Mouse (Mus musculus): ENCODE measurements around the gene Gm29735. TPM values are rescaled to one million over a fixed set of nuclear protein-coding genes. Genes with fewer than 3 reads are reported as not detected.
"Not testable (repeated sequence)": the region's sequence is repeated elsewhere in the genome, so short reads cannot be mapped to it uniquely, and the experiment has no call there.

Gm29735 gene
- polyA plus RNA-seq, 2 experiments = not detected

DNA sequence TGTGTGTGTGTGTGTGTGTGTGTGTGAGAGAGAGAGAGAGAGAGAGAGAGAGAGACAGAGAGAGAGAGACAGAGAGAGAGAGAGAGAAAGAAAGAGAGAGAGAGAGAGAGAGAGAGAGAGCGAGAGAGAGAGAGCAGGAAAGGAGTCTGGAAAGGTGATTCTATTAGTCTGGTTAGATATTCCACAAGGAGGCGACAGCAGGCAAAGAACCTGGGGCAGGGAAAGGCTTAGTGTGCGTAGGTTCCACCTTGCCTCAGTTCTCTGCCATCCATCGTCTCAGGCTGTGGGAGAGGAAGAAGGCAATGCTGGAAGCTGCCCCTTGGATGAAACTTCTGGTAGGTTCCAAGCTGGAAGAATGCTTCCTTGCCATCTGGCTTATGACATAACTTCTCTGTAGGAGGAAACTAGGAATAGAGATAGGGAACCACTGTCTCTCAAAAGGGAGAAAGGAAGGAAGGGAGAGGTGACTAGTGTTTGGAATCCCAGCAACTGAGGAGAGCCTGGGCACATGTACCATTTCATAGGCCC lies 11.4 kb downstream of the Gm29735 start:
- WGBS (ENCODE audit: insufficient replicate concordance) = 37% methylated on average over 4 of the region's 4 CpGs

GRCm38 (mm10) chr7:142144507-142144906 lies 12.4 kb downstream of the Gm29735 start, which contains the start of gene Gm45337:
TSS of gene Gm45337 (minus strand) at chr7:142144607.
- Histone ChIP-seq H3K4me1 (replicated peaks; ENCODE audit: control insufficient read depth in 2 of 2, insufficient read depth in 2 of 2, low read length in 1 of 2) (no peaks in the 10 kb centered on the region), H3K27me3 (ENCODE audit: control insufficient read depth, insufficient read depth, low read length) (no peaks in the 10 kb centered on the region), H3K27ac (no peak within 1 kb of the TSS), H3K36me3 (replicated peaks; ENCODE audit: control insufficient read depth, insufficient read depth, low read depth) (no peaks in the 10 kb centered on the region), H3K4me3 (ENCODE audit: insufficient read depth in 1 of 2, low read depth in 2 of 2, low read length in 2 of 2) (no peak within 1 kb of the TSS), H3K9ac (replicated peaks) (no peak within 1 kb of the TSS), H3K9me3 (ENCODE audit: control insufficient read depth, low read length) (no peaks in the 10 kb centered on the region), H3K4me2 (ENCODE audit: low read depth) (no peak within 1 kb of the TSS)
- DNase-seq (ENCODE audit: low read depth in 3 of 3, low spot score in 3 of 3) = no peak
- WGBS (ENCODE audit: insufficient replicate concordance) = 27% methylated on average over 1 of the region's 1 CpGs
- ATAC-seq (ENCODE audit: insufficient read depth) = no peak
- TF ChIP-seq EP300 (IDR thresholded peaks at IDR 0.05; ENCODE audit: low read depth) = no peak

More for the DNA sequence above, 11.4 kb downstream of the Gm29735 start:
- no peak overlapping the region for H3K4me2 ChIP-seq (ENCODE audit: low read depth)
- no peak overlapping the region for H3K9ac ChIP-seq (replicated peaks)
- H3K27me3 ChIP-seq (ENCODE audit: control insufficient read depth, insufficient read depth, low read length) = no peaks in the 10 kb centered on the region
- DNase-seq (ENCODE audit: low read depth in 3 of 3, low spot score in 3 of 3) = no peak
- no peaks in the 10 kb centered on the region for H3K4me1 ChIP-seq (replicated peaks; ENCODE audit: control insufficient read depth in 2 of 2, insufficient read depth in 2 of 2, low read length in 1 of 2)
- H3K9me3 ChIP-seq (ENCODE audit: control insufficient read depth, low read length) = no peaks in the 10 kb centered on the region
- H3K4me3 ChIP-seq (ENCODE audit: insufficient read depth in 1 of 2, low read depth in 2 of 2, low read length in 2 of 2) = no peak overlapping the region
- no peak overlapping the region for H3K27ac ChIP-seq
- ATAC-seq (ENCODE audit: insufficient read depth) = no peak
- no peaks in the 10 kb centered on the region for H3K36me3 ChIP-seq (replicated peaks; ENCODE audit: control insufficient read depth, insufficient read depth, low read depth)
- TF ChIP-seq CTCF (IDR thresholded peaks at IDR 0.05; ENCODE audit: low read depth) (no peak), EP300 (IDR thresholded peaks at IDR 0.05; ENCODE audit: low read depth) (no peak)

GRCm38 (mm10) chr7:142143506-142144010 lies 13.4 kb downstream of the Gm29735 start:
- not testable (repeated sequence) for DNase-seq (ENCODE audit: low read depth in 3 of 3, low spot score in 3 of 3); ATAC-seq (ENCODE audit: insufficient read depth); H3K9ac ChIP-seq (replicated peaks)

DNA sequence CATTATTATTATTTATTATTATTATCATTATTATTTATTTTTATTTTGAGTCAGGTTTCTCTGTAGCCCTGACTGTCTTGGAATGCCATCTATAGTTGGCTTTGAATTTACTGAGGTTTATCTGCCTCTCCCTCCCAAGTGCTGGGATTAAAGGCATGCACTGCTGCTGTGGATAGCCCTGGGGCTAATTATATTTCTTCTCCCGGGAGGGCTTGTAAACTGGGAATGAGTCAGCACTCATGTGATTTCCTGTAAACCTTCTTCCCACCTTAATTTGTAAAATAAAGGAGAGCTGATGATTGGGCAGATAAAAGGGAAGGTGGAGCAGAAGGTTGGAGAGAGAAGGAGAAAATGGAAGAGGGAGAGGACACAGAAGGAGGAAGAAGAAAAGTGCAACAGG lies 16.2 kb downstream of the Gm29735 start:
- no peak overlapping the region for H3K9ac ChIP-seq (replicated peaks)
- no peaks in the 10 kb centered on the region for H3K9me3 ChIP-seq (ENCODE audit: control insufficient read depth, low read length)
- H3K4me2 ChIP-seq (ENCODE audit: low read depth) = no peak overlapping the region
- DNase-seq (ENCODE audit: low read depth in 3 of 3, low spot score in 3 of 3) (no peak), ATAC-seq (ENCODE audit: insufficient read depth) (no peak)
- no peaks in the 10 kb centered on the region for H3K27me3 ChIP-seq (ENCODE audit: control insufficient read depth, insufficient read depth, low read length)
- WGBS (ENCODE audit: insufficient replicate concordance) = 8% methylated on average over 1 of the region's 1 CpGs
- no peaks in the 10 kb centered on the region for H3K4me1 ChIP-seq (replicated peaks; ENCODE audit: control insufficient read depth in 2 of 2, insufficient read depth in 2 of 2, low read length in 1 of 2)
- H3K27ac ChIP-seq = no peak overlapping the region
- TF ChIP-seq CTCF (IDR thresholded peaks at IDR 0.05; ENCODE audit: low read depth) (no peak), EP300 (IDR thresholded peaks at IDR 0.05; ENCODE audit: low read depth) (no peak)
- H3K4me3 ChIP-seq (ENCODE audit: insufficient read depth in 1 of 2, low read depth in 2 of 2, low read length in 2 of 2) = no peak overlapping the region
- H3K36me3 ChIP-seq (replicated peaks; ENCODE audit: control insufficient read depth, insufficient read depth, low read depth) = no peaks in the 10 kb centered on the region

More at GRCm38 (mm10) chr7:142143506-142144010, 13.4 kb downstream of the Gm29735 start:
- not testable (repeated sequence) for H3K27me3 ChIP-seq (ENCODE audit: control insufficient read depth, insufficient read depth, low read length); H3K9me3 ChIP-seq (ENCODE audit: control insufficient read depth, low read length); H3K36me3 ChIP-seq (replicated peaks; ENCODE audit: control insufficient read depth, insufficient read depth, low read depth); H3K4me3 ChIP-seq (ENCODE audit: insufficient read depth in 1 of 2, low read depth in 2 of 2, low read length in 2 of 2); H3K27ac ChIP-seq; H3K4me1 ChIP-seq (replicated peaks; ENCODE audit: control insufficient read depth in 2 of 2, insufficient read depth in 2 of 2, low read length in 1 of 2); H3K4me2 ChIP-seq (ENCODE audit: low read depth)
- 0% methylated on average over 1 of the region's 1 CpGs for WGBS (ENCODE audit: insufficient replicate concordance)

DNA sequence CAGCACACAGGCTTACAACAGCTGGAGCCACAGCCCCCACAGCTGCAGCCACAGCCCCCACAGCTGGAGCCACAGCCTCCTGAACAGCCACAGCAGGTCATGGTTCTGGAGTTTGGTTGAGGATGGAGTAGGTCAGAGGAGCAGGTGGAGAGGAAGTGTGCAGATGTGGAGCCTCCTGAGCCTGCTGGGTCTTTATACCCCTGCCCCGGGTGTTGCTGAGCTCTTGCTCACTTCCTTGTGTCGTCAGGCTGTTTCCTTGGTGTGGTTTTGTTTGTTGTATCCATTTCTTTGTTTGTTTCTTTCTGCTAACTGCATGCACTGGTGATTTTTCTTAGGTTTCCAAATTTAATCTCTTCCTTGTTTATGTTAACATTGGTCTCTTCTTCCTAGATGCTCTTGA lies 21.0 kb downstream of the Gm29735 start, which contains the start of gene Gm39115:
TSS of gene Gm39115 (minus strand) at position 101 of the 400 bp plus-strand sequence.
- H3K27me3 ChIP-seq (ENCODE audit: control insufficient read depth, insufficient read depth, low read length); H3K36me3 ChIP-seq (replicated peaks; ENCODE audit: control insufficient read depth, insufficient read depth, low read depth); ATAC-seq (ENCODE audit: insufficient read depth); H3K4me3 ChIP-seq (ENCODE audit: insufficient read depth in 1 of 2, low read depth in 2 of 2, low read length in 2 of 2); H3K9me3 ChIP-seq (ENCODE audit: control insufficient read depth, low read length); H3K27ac ChIP-seq; H3K4me1 ChIP-seq (replicated peaks; ENCODE audit: control insufficient read depth in 2 of 2, insufficient read depth in 2 of 2, low read length in 1 of 2); H3K9ac ChIP-seq (replicated peaks); H3K4me2 ChIP-seq (ENCODE audit: low read depth); DNase-seq (ENCODE audit: low read depth in 3 of 3, low spot score in 3 of 3): not testable (repeated sequence)
- WGBS (ENCODE audit: insufficient replicate concordance) = 12% methylated on average over 2 of the region's 2 CpGs

Measured in liver, embryonic 14.5 days (tissue).